Mouse (Mus musculus) liver, embryonic 13.5 days (tissue): ENCODE data around the gene Enpp6. TPM values are rescaled to one million over a fixed set of nuclear protein-coding genes. Genes with fewer than 3 reads are reported as not detected.

Experiments used
- ATAC-seq: fragments of 200-750 bp; cut with Nextera tagmentation; 2 replicates; pipeline ENCODE4 v1.8.0; 2017; ENCODE audit warnings: low read depth, mild to moderate bottlenecking, moderate number of reproducible peaks, moderate library complexity
- DNase-seq: peaks from one replicate; pipeline ENCODE4 v3.0.0; 2022
- H3K27ac ChIP-seq: fragments of 300-500 bp; sonication (generic); 2 replicates; pipeline ENCODE4 v1.5.1; 2015; ENCODE audit warnings: moderate library complexity, mild to moderate bottlenecking, inconsistent platforms
- H3K27me3 ChIP-seq: fragments of 300-500 bp; sonication (generic); 2 replicates; pipeline ENCODE4 v1.6.1; 2015; ENCODE audit warnings: mild to moderate bottlenecking, inconsistent platforms
- H3K36me3 ChIP-seq: fragments of 300-500 bp; sonication (generic); 2 replicates; pipeline ENCODE4 v1.6.1; 2015; ENCODE audit warnings: mild to moderate bottlenecking, inconsistent platforms
- H3K4me1 ChIP-seq: fragments of 300-500 bp; sonication (generic); replicated peaks from 2 replicates; pipeline ENCODE4 v1.6.1; 2015; ENCODE audit warnings: inconsistent platforms
- H3K4me2 ChIP-seq: fragments of 300-500 bp; sonication (generic); 2 replicates; pipeline ENCODE4 v1.6.1; 2015; ENCODE audit warnings: inconsistent platforms, mild to moderate bottlenecking, moderate library complexity
- H3K4me3 ChIP-seq: fragments of 300-500 bp; sonication (generic); replicated peaks from 2 replicates; pipeline ENCODE4 v1.5.1; 2015; ENCODE audit warnings: mild to moderate bottlenecking, inconsistent platforms
- H3K9ac ChIP-seq: fragments of 300-500 bp; sonication (generic); 2 replicates; pipeline ENCODE4 v1.6.1; 2015; ENCODE audit warnings: mild to moderate bottlenecking, inconsistent platforms
- H3K9me3 ChIP-seq: fragments of 300-500 bp; sonication (generic); replicated peaks from 2 replicates; pipeline ENCODE4 v1.6.1; 2016; ENCODE audit warnings: inconsistent platforms
- WGBS: fragments of 180-500 bp; shearing (Covaris S2); methylation state at CpG from one replicate; pipeline ENCODE4 v1.1.7; 2015; ENCODE audit not compliant: insufficient replicate concordance; 5-methylcytosine and 5-hydroxymethylcytosine counted together
- polyA plus RNA-seq: library from polyadenylated mRNA; unstranded; fragments of >200 nt; fragmentation: Nextera tagmentation; extraction: Ambion mirVana; gene quantifications from 2 replicates; pipeline ENCODE4 v1.2.1, GENCODE M21; 2015

Enpp6 gene
- polyA plus RNA-seq, 1 experiment from 2014 or later, result 0.13 TPM

GRCm38 (mm10) chr8:47005676-47006075 lies 19.0 kb downstream of the Enpp6 start:
- Histone ChIP-seq H3K4me2 (no peak overlapping the region), H3K27ac (no peak overlapping the region), H3K4me3 (no peak overlapping the region), H3K27me3 (no peaks in the 10 kb centered on the region), H3K9ac (no peak overlapping the region), H3K36me3 (no peaks in the 10 kb centered on the region), H3K9me3 (no peaks in the 10 kb centered on the region), H3K4me1 (no peaks in the 10 kb centered on the region)
- ATAC-seq (no peak), DNase-seq (no peak)
- WGBS, result 62% methylated on average over 5 of the region's 5 CpGs

GRCm38 (mm10) chr8:47006785-47007184 lies 20.1 kb downstream of the Enpp6 start:
- Histone ChIP-seq H3K4me1 (no peaks in the 10 kb centered on the region), H3K9ac (no peak overlapping the region), H3K27me3 (no peaks in the 10 kb centered on the region), H3K36me3 (no peaks in the 10 kb centered on the region), H3K4me2 (no peak overlapping the region), H3K4me3 (no peak overlapping the region), H3K27ac (no peak overlapping the region), H3K9me3 (no peaks in the 10 kb centered on the region)
- no peak for ATAC-seq
- 73% methylated on average over 9 of the region's 9 CpGs for WGBS
- no peak for DNase-seq

- H3K4me2 ChIP-seq, result no peak overlapping the region
- H3K36me3 ChIP-seq, result no peaks in the 10 kb centered on the region
- H3K27me3 ChIP-seq, result no peaks in the 10 kb centered on the region
- DNase-seq (no peak), ATAC-seq (no peak)
- H3K9ac ChIP-seq, result no peak overlapping the region
- no peak overlapping the region for H3K27ac ChIP-seq
- no peak overlapping the region for H3K4me3 ChIP-seq
- WGBS, result 54% methylated on average over 13 of the region's 13 CpGs
- H3K9me3 ChIP-seq, result no peaks in the 10 kb centered on the region
- H3K4me1 ChIP-seq, result no peaks in the 10 kb centered on the region
Observed at GRCm38 (mm10) chr8:47008220-47008773, 21.6 kb downstream of the Enpp6 start.

- Histone ChIP-seq H3K4me2 (no peak overlapping the region), H3K27me3 (no peaks in the 10 kb centered on the region), H3K9ac (no peak overlapping the region), H3K4me3 (no peak overlapping the region), H3K36me3 (no peaks in the 10 kb centered on the region), H3K4me1 (no peaks in the 10 kb centered on the region), H3K9me3 (no peaks in the 10 kb centered on the region), H3K27ac (no peak overlapping the region)
- ATAC-seq, result no peak
- peak; percentile 3 for DNase-seq
- WGBS, result 38% methylated on average over 13 of the region's 13 CpGs
Observed at GRCm38 (mm10) chr8:47016268-47016946, 29.7 kb downstream of the Enpp6 start.

GRCm38 (mm10) chr8:47021135-47021555 lies 34.5 kb downstream of the Enpp6 start:
- H3K27me3 ChIP-seq, result no peaks in the 10 kb centered on the region; the same call in 1 of the 2 replicates
- ATAC-seq, result no peak
- no peaks in the 10 kb centered on the region for H3K4me1 ChIP-seq
- H3K9ac ChIP-seq, result no peak overlapping the region
- 65% methylated on average over 8 of the region's 8 CpGs for WGBS
- H3K9me3 ChIP-seq, result no peaks in the 10 kb centered on the region
- H3K27ac ChIP-seq, result no peak overlapping the region
- no peak for DNase-seq
- H3K36me3 ChIP-seq, result no peaks in the 10 kb centered on the region
- H3K4me2 ChIP-seq, result no peak overlapping the region
- H3K4me3 ChIP-seq, result no peak overlapping the region

GRCm38 (mm10) chr8:47024612-47025011 lies 37.9 kb downstream of the Enpp6 start:
- ATAC-seq (no peak), DNase-seq (no peak)
- no peak overlapping the region for H3K4me3 ChIP-seq
- no peaks in the 10 kb centered on the region; the same call in 1 of the 2 replicates for H3K27me3 ChIP-seq
- WGBS, result 64% methylated on average over 4 of the region's 4 CpGs
- H3K4me1 ChIP-seq, result no peaks in the 10 kb centered on the region
- no peaks in the 10 kb centered on the region for H3K36me3 ChIP-seq
- H3K27ac ChIP-seq, result no peak overlapping the region
- H3K9me3 ChIP-seq, result no peaks in the 10 kb centered on the region
- H3K4me2 ChIP-seq, result no peak overlapping the region
- no peak overlapping the region for H3K9ac ChIP-seq

DNA sequence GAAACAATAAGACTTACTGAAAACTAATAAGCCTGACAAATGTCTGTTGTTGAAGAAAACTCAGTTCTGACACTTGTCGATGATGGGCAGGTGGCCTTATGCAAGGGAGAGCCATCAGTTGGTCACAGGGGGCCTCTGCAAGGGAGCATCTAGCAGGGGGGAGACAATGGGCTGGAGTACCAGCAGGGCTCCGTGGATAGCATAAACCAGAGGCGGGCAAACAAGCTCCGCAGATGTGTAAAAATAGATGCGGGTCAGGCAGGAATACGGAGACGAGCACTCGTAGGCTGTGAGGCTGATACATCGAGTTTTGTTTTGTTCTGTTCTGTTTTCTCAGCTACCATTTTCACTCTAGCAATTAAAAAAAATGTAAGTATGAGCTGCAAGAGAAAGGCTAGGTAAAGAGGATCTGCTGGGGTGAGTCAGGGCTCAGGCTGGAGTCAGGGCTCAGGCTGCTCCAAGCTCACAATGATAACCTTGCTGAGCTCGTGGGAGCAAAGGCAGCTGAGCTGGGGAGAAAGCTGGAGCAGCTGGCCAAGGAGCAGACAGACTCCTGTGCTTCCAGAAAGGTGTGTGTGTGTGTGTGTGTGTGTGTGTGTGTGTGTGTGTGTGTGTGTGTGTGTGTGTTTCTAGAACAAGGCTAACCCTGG lies 40.3 kb downstream of the Enpp6 start:
- H3K4me3 ChIP-seq, result no peak overlapping the region
- H3K4me2 ChIP-seq, result no peak overlapping the region
- H3K36me3 ChIP-seq, result no peaks in the 10 kb centered on the region
- no peak for DNase-seq
- 63% methylated on average over 10 of the region's 10 CpGs for WGBS
- H3K27ac ChIP-seq, result no peak overlapping the region
- no peaks in the 10 kb centered on the region; the same call in 1 of the 2 replicates for H3K27me3 ChIP-seq
- no peaks in the 10 kb centered on the region for H3K4me1 ChIP-seq
- no peak overlapping the region for H3K9ac ChIP-seq
- no peak for ATAC-seq
- no peaks in the 10 kb centered on the region for H3K9me3 ChIP-seq

- 63% methylated on average over 6 of the region's 6 CpGs for WGBS
- Histone ChIP-seq H3K4me2 (no peak overlapping the region), H3K9me3 (no peaks in the 10 kb centered on the region), H3K27ac (no peak overlapping the region), H3K9ac (no peak overlapping the region), H3K27me3 (no peaks in the 10 kb centered on the region), H3K4me3 (no peak overlapping the region), H3K36me3 (no peaks in the 10 kb centered on the region), H3K4me1 (no peaks in the 10 kb centered on the region)
- ATAC-seq (no peak), DNase-seq (no peak)
Observed at GRCm38 (mm10) chr8:47028474-47028873, 41.8 kb downstream of the Enpp6 start.

- Histone ChIP-seq H3K27me3 (no peaks in the 10 kb centered on the region), H3K9me3 (no peaks in the 10 kb centered on the region), H3K9ac (no peak overlapping the region), H3K36me3 (no peaks in the 10 kb centered on the region), H3K4me3 (no peak overlapping the region), H3K4me2 (no peak overlapping the region), H3K27ac (no peak overlapping the region), H3K4me1 (no peaks in the 10 kb centered on the region)
- DNase-seq (no peak), ATAC-seq (no peak)
- WGBS, result 79% methylated on average over 19 of the region's 19 CpGs
Observed at GRCm38 (mm10) chr8:47030321-47030720, 43.6 kb downstream of the Enpp6 start.

DNA sequence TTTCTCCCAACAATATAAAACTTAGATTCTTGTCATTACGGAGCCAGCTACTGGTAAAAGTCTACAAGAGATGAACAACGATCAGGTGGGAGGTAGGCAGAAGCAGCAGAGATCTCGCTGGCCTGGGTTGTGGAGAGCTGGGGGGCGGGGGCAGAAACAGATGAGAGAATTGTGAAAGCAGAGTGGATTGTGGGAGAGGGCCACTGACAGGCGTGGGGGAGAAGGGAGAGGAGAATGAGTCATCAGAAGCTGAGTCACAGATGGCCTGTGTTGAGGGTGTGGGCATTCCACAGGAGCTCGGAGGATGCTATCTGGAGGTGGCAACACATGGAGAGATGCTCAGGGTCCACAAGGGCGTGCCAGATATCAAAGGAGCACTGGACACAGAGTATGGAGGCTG lies 45.4 kb downstream of the Enpp6 start:
- Histone ChIP-seq H3K9me3 (no peaks in the 10 kb centered on the region), H3K36me3 (no peaks in the 10 kb centered on the region), H3K4me1 (no peaks in the 10 kb centered on the region), H3K27me3 (no peaks in the 10 kb centered on the region), H3K27ac (no peak overlapping the region), H3K4me3 (no peak overlapping the region), H3K9ac (no peak overlapping the region), H3K4me2 (no peak overlapping the region)
- DNase-seq, result no peak
- 46% methylated on average over 7 of the region's 7 CpGs for WGBS
- no peak for ATAC-seq

- DNase-seq (no peak), ATAC-seq (no peak)
- H3K9ac ChIP-seq, result no peak overlapping the region
- no peak overlapping the region for H3K4me3 ChIP-seq
- no peaks in the 10 kb centered on the region for H3K27me3 ChIP-seq
- no peaks in the 10 kb centered on the region for H3K9me3 ChIP-seq
- H3K4me1 ChIP-seq, result no peaks in the 10 kb centered on the region
- no peak overlapping the region for H3K27ac ChIP-seq
- WGBS, result 54% methylated on average over 4 of the region's 4 CpGs
- H3K36me3 ChIP-seq, result no peaks in the 10 kb centered on the region
- H3K4me2 ChIP-seq, result no peak overlapping the region
Observed at GRCm38 (mm10) chr8:47033976-47034375, 47.3 kb downstream of the Enpp6 start.

- H3K9ac ChIP-seq, result no peak overlapping the region
- no peak overlapping the region for H3K4me2 ChIP-seq
- no peak overlapping the region for H3K27ac ChIP-seq
- DNase-seq (no peak), ATAC-seq (no peak)
- H3K27me3 ChIP-seq, result no peaks in the 10 kb centered on the region
- WGBS, result 65% methylated on average over 8 of the region's 8 CpGs
- H3K4me1 ChIP-seq, result no peaks in the 10 kb centered on the region
- no peak overlapping the region for H3K4me3 ChIP-seq
- H3K9me3 ChIP-seq, result no peaks in the 10 kb centered on the region
- no peaks in the 10 kb centered on the region for H3K36me3 ChIP-seq
Observed at GRCm38 (mm10) chr8:47036501-47036900, 49.8 kb downstream of the Enpp6 start.
